Mouse (Mus musculus) liver, embryonic 11.5 days (tissue): ENCODE measurements around the gene Cope. TPM values are rescaled to one million over a fixed set of nuclear protein-coding genes. Genes with fewer than 3 reads are reported as not detected.

ENCODE experiments used
- ATAC-seq: fragments of 200-750 bp; cut with Nextera tagmentation; replicated peaks from 2 replicates; pipeline ENCODE4 v1.8.0; 2017; ENCODE audit warnings: moderate number of reproducible peaks, mild to moderate bottlenecking, moderate TSS enrichment, moderate library complexity; ENCODE audit not compliant: low FRiP score
- DNase-seq: peaks from one replicate; pipeline ENCODE4 v3.0.0-alpha.2; 2017; ENCODE audit warnings: low spot score
- H3K27ac ChIP-seq: fragments of 300-500 bp; sonication (generic); 2 replicates; pipeline ENCODE4 v1.5.1; 2014; ENCODE audit warnings: mild to moderate bottlenecking, low read depth, low read length, control low read depth
- H3K27me3 ChIP-seq: fragments of 300-500 bp; sonication (generic); replicated peaks from 2 replicates; pipeline ENCODE4 v1.6.1; 2014; ENCODE audit warnings: low read length, mixed read lengths; ENCODE audit not compliant: control insufficient read depth, insufficient read depth
- H3K36me3 ChIP-seq: fragments of 300-500 bp; sonication (generic); 2 replicates; pipeline ENCODE4 v1.6.1; 2014; ENCODE audit warnings: mild to moderate bottlenecking, low read length, moderate library complexity, mixed read lengths; ENCODE audit not compliant: control insufficient read depth, insufficient read depth
- H3K4me1 ChIP-seq: fragments of 300-500 bp; sonication (generic); replicated peaks from 2 replicates; pipeline ENCODE4 v1.6.1; 2014; ENCODE audit warnings: low read length, mixed read lengths; ENCODE audit not compliant: control insufficient read depth, insufficient read depth
- H3K4me2 ChIP-seq: fragments of 300-500 bp; sonication (generic); 2 replicates; pipeline ENCODE4 v1.6.1; 2014; ENCODE audit warnings: mild to moderate bottlenecking, control low read depth, moderate library complexity
- H3K4me3 ChIP-seq: fragments of 300-500 bp; sonication (generic); 2 replicates; pipeline ENCODE4 v1.5.1; 2014; ENCODE audit warnings: low read depth, low read length, control low read depth
- H3K9ac ChIP-seq: fragments of 300-500 bp; sonication (generic); 2 replicates; pipeline ENCODE4 v1.6.1; 2014; ENCODE audit warnings: low read depth, low read length, control low read depth
- H3K9me3 ChIP-seq: fragments of 300-500 bp; sonication (generic); 2 replicates; pipeline ENCODE4 v1.6.1; 2016; ENCODE audit warnings: low read length, inconsistent platforms, mixed read lengths; ENCODE audit not compliant: control insufficient read depth
- WGBS: fragments of 180-500 bp; shearing (Covaris S2); extraction: QIAGEN DNeasy Blood & Tissue Kit; methylation state at CpG from one replicate; pipeline ENCODE4 v1.1.7; 2014; 5-methylcytosine and 5-hydroxymethylcytosine counted together
- polyA plus RNA-seq: library from polyadenylated mRNA; unstranded; fragments of >200 nt; fragmentation: Nextera tagmentation; extraction: Ambion mirVana; gene quantifications from 2 replicates; pipeline ENCODE4 v1.2.1, GENCODE M21; 2014

Cope gene
- polyA plus RNA-seq, 1 experiment from 2014 or later, result 281 TPM

DNA sequence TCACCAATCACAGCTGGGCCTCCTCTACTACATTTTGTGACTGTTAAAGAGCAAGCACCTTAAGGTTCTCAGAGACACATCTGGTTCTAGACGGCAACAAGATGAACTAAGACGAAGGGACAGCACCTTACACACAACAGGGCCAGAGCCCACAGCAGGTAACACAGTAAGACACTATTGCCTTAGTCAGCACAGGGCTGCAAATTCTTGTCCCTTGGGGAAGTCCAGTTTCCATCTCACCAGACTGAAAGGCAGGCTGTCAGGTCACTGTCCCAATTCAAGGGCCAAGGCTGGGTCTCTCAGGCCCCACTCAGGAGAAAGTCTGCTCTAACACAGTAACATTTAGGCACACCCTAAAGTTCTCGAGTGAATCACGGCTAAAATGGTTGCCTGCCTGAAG is 45.1 kb downstream of the Cope start:
- WGBS, result 85% methylated on average over 4 of the region's 4 CpGs
- H3K4me1 ChIP-seq, result peaks cover 64% of the 10 kb centered on the region
- H3K4me3 ChIP-seq, result no peak overlapping the region
- no peak for ATAC-seq
- H3K4me2 ChIP-seq, result no peak overlapping the region
- H3K27ac ChIP-seq, result no peak overlapping the region
- no peak overlapping the region for H3K9ac ChIP-seq
- DNase-seq, result no peak
- H3K9me3 ChIP-seq, result no peaks in the 10 kb centered on the region
- H3K27me3 ChIP-seq, result no peaks in the 10 kb centered on the region
- H3K36me3 ChIP-seq, result peaks cover 22% of the 10 kb centered on the region

DNA sequence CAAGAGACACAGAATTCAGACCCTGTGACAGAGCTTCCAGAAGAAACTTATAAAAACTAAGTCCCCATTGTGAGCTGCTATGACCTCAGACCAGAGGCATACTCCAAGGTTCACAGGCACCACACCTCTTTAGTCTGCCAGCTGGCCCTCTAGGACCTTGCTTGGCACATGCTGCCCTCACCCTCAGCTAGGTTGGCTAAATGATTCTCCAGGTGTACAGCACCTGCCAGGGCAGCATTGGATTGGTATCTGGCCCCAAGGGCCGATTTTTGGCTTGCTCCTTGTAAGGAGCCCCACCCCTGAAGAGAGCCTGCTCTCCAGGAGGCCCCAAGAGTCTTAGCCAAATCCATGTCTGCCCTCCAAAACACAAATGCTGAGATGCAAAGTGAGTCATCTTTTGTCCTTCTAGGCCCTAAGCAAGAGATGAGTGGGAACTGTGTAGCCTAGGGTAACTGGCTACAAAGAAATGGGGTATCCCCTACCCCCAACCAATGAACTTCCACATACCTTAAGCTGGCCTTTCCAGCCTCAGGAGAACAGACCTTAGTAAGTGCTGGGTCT is 45.6 kb downstream of the Cope start:
- Histone ChIP-seq H3K9me3 (no peaks in the 10 kb centered on the region), H3K36me3 (peaks cover 19% of the 10 kb centered on the region), H3K4me2 (no peak overlapping the region), H3K4me3 (no peak overlapping the region), H3K4me1 (peaks cover 64% of the 10 kb centered on the region), H3K27me3 (no peaks in the 10 kb centered on the region), H3K27ac (no peak overlapping the region), H3K9ac (no peak overlapping the region)
- DNase-seq (no peak), ATAC-seq (no peak)
- 57% methylated on average over 1 of the region's 1 CpGs for WGBS

DNA sequence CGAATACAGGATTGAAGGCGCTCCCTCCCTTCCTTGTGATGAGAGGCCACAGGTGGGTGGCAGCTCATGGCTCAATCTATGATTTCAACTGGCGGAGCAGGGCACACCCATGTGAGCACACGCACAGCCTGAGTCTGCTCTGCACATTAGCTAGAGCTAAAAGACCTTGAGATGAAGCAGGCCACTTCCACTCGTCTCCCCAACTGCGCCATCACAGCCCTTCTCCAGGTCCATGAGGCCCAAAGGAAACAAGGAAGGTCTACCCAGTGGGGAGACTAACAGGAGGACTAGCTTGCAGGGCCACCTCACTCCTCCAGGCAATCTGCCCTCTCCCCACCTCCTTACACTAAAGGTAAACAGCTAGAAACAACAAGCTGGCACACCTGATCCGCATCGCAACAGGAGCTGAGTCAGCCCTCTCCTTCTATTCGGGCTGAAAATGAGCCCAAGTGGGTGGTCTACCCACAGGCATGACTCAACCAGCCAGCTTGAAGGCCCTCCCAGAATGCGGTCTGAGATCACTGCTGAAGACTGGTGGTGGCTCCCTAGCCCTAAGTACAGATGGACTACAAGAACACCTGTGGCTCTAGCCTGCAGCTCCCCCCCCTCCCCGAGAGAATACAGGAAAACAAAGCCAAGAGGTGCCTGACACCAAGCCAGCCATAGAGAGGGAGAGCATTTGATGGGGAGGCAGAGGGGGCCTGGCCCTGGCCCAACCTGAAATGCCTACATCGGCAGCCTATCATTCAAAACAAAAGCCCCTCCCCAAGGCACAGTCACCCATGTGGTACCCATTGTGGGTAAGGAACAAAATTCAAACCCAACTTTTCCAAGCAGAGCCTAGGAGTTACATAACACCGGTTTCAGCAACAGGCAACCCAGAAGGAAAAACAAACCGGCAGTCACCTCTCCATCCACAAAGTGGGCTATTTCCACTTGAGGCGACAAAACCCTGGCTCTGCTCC is 49.0 kb downstream of the Cope start:
- peaks cover 69% of the 10 kb centered on the region for H3K4me1 ChIP-seq
- WGBS, result 45% methylated on average over 15 of the region's 15 CpGs
- peak overlapping the region; percentile 99 for H3K4me2 ChIP-seq
- no peaks in the 10 kb centered on the region for H3K27me3 ChIP-seq
- ATAC-seq, result no peak
- H3K27ac ChIP-seq, result no peak overlapping the region
- no peaks in the 10 kb centered on the region for H3K9me3 ChIP-seq
- H3K9ac ChIP-seq, result peak overlapping the region; percentile 100
- DNase-seq, result no peak
- H3K36me3 ChIP-seq, result peaks cover 9% of the 10 kb centered on the region; the same call in 1 of the 2 replicates
- H3K4me3 ChIP-seq, result peak overlapping the region; percentile 96

DNA sequence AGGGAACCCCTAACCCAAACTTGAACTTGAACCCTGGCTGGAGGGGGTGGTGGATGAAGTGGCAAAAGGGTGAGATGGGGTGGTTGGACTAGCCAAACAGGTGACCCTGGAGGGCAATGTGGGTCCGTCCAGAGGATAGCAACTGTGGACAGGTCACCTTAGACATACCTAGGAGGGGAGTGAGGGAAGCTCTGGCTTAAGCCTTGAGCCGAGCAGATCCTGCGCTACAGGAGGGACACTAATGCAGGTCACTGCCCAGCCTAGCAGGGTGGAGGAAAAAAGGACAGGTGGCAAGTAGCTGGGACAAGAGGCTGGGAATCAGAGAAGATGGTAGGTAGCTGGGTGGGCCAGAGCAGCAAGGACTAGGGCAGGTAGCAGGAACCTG is 49.7 kb downstream of the Cope start:
- ATAC-seq (no peak), DNase-seq (no peak)
- WGBS, result 9% methylated on average over 3 of the region's 3 CpGs
- H3K9me3 ChIP-seq, result no peaks in the 10 kb centered on the region
- H3K27me3 ChIP-seq, result no peaks in the 10 kb centered on the region
- peak overlapping the region; percentile 100 for H3K9ac ChIP-seq
- peak overlapping the region; percentile 96 for H3K4me3 ChIP-seq
- peaks cover 9% of the 10 kb centered on the region; the same call in 1 of the 2 replicates for H3K36me3 ChIP-seq
- peaks cover 73% of the 10 kb centered on the region for H3K4me1 ChIP-seq
- peak overlapping the region; percentile 93 for H3K27ac ChIP-seq
- H3K4me2 ChIP-seq, result peak overlapping the region; percentile 99

DNA sequence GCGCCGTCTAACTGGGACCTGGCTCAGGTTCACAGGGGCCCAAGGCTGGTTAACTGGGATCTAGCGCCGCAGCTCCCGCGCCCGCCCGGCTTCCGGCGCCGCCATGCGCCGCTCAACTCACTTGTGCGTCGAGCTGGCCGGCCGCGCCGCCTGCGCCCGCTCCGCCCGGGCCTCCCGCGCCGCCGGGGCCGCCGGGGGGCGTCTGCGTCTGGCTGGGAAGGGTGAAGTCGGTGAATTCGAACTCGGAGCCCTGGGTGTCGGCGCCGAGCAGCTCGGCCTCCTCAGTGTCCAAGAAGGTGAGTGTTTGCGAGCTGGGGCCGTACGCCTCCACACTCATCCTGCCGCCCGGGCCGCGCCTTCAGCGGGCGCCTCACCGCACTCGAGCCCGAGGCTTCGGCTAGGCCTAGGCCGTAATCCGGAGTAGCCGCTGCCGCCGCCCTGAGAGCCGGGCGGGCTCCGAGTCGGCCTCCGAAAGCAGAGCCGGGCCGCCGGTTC is 50.4 kb downstream of the Cope start:
- Histone ChIP-seq H3K36me3 (peaks cover 9% of the 10 kb centered on the region; the same call in 1 of the 2 replicates), H3K4me1 (peaks cover 69% of the 10 kb centered on the region), H3K4me2 (peak overlapping the region; percentile 99), H3K27me3 (no peaks in the 10 kb centered on the region), H3K9ac (peak overlapping the region; percentile 100), H3K4me3 (peak overlapping the region; percentile 96), H3K9me3 (no peaks in the 10 kb centered on the region), H3K27ac (peak overlapping the region; percentile 93)
- DNase-seq (peak; percentile 74), ATAC-seq (peak; percentile 16; the same call in 1 of the 2 replicates)
- under 1% methylated on average over 64 of the region's 64 CpGs for WGBS

DNA sequence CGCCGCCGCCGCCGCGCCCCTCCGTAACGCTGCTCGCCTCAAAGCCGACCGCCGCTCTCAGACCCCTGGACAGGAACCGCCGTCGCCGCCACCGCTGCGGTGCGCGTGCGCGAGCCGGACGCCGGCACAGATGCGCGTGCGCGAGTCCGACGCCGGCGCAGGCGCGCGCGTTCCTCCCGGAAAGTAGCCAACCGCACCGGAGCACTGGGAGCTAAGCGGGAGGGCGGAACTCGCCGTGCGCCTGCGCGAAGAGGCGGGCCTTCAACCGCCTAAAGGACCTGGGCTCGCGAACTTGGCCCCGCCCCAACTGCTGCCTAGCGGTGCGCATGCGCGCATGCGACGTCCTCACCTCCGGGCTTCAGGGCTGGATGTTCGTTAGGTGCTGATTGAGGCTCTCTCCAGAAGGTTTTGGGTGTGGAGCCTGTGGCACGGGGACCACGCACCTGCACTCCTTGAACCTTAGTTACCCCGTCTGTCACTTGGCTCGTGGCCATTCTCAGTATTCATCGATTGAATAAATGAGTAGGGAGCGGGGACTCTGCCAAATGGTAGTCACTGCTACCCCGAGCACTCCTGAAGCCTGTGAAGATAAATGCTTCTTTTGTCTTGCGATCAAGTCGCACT is 51.0 kb downstream of the Cope start, which contains the start of gene Upf1:
Gene Upf1, minus strand, starts transcription at position 85 of the 624 bp plus-strand sequence.
- no peaks in the 10 kb centered on the region for H3K27me3 ChIP-seq
- peak; percentile 84 for ATAC-seq
- H3K36me3 ChIP-seq, result peaks cover 7% of the 10 kb centered on the region; the same call in 1 of the 2 replicates
- peak within 1 kb of the TSS; percentile 100 for H3K9ac ChIP-seq
- peak; percentile 98 for DNase-seq
- peak within 1 kb of the TSS; percentile 93 for H3K27ac ChIP-seq
- no peaks in the 10 kb centered on the region for H3K9me3 ChIP-seq
- H3K4me1 ChIP-seq, result peaks cover 65% of the 10 kb centered on the region
- WGBS, result 1% methylated on average over 63 of the region's 69 CpGs
- H3K4me3 ChIP-seq, result peak within 1 kb of the TSS; percentile 96
- H3K4me2 ChIP-seq, result peak within 1 kb of the TSS; percentile 99

DNA sequence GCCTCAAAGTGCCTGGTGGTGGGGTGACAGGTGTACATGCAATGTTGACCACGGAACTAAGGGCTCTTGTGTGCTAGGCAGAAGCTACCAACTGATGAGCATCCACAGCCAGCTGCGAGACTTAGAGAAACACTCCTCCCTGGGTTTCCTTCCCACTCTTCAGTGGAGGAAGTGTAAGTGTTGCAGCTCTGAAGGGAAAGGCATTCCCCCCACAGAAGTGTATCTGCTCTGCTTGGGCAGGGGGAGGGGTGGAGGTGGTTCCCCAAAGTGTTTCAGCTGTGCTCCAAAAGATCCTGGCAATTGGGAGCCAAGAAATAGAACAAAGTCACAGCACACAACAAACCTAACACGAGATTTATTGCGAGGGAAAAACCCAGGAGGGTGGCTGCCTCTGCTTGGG is 51.7 kb downstream of the Cope start:
- no peak for ATAC-seq
- Histone ChIP-seq H3K27me3 (no peaks in the 10 kb centered on the region), H3K27ac (peak overlapping the region; percentile 93), H3K4me1 (peaks cover 58% of the 10 kb centered on the region), H3K9ac (peak overlapping the region; percentile 100), H3K4me3 (peak overlapping the region; percentile 96), H3K36me3 (peaks cover 3% of the 10 kb centered on the region; the same call in 1 of the 2 replicates), H3K4me2 (peak overlapping the region; percentile 81), H3K9me3 (no peaks in the 10 kb centered on the region)
- 62% methylated on average over 4 of the region's 4 CpGs for WGBS
- DNase-seq, result no peak

DNA sequence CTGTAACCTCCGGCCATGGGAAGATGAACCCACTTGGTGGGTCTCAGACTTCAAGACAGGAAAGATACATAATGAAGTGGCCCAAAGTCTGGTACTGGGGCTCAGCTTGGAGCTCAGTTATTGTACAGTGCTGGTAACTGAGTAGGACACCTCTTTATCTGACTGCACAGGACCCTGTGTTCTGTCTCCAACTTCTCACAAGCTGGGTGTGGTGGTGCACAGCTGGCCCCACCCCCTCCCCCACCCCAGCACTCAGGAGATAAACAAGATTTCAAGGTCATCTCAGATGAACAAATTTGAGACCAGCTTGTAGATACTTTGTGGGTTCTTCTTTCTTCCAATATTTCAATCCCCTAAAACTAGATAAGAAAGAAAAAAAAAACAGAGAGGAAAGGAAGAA is 53.8 kb downstream of the Cope start:
- Histone ChIP-seq H3K27me3 (no peaks in the 10 kb centered on the region), H3K27ac (peak overlapping the region; percentile 87), H3K4me1 (peaks cover 38% of the 10 kb centered on the region), H3K4me3 (no peak overlapping the region), H3K9me3 (no peaks in the 10 kb centered on the region), H3K9ac (peak overlapping the region; percentile 52), H3K36me3 (no peaks in the 10 kb centered on the region), H3K4me2 (peak overlapping the region; percentile 56)
- 59% methylated on average over 1 of the region's 1 CpGs for WGBS
- ATAC-seq (peak; percentile 83), DNase-seq (no peak)
